Mouse (Mus musculus): ENCODE measurements around the gene Zfp1.

Zfp1 gene

DNA sequence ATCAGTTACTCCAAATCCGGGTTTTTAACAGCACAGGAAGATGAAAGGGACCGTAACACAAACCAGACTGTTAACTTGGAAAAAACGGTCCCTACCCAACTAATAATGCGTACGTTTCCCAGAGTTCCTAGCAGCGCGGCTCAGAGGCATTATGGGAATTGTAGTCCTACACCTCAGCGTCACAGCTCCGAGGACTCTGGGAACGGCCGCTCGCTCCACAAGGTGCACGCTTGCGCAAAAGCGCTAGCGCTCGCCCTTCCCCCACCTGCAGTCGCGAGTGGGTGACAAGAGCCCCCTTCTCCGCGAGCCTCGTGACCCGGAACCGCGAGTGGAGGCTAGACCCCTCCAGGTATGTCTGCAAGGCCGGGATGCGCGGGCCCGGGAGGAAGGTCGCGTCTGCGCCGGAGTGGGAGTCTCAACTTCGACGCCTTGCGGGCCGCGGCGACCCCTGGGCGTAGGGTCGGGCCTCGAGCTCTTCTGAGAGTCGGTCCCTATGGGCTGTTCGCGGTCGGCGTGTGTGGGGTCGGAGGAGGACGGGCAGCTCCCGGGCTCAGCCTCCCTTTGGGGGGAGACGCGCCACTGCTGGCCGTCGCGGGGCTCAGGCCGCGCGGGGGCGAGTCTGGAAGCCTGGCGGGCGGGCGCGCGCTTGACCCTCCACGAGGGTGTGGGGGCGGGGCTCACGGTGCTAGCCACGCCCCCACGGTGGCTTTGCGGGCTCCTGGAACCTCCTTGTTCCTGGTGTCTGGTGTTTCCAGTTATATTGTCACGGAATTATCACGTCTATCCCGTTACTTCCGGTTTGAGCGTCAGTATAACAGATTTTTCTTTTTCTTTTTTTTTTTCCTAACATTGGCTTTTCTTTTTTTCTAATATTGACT is at the start of gene Zfp1:
TSS of gene Zfp1 (plus strand) at position 138 of the 878 bp plus-strand sequence.
- DNase-seq (ENCODE audit: low spot score in 2 of 2): peak; percentile 74 to 88

GRCm38 (mm10) chr8:111594044-111594840 is 49.0 kb upstream of the Zfp1 start:
- DNase-seq (ENCODE audit: low spot score in 2 of 2): no peak

DNA sequence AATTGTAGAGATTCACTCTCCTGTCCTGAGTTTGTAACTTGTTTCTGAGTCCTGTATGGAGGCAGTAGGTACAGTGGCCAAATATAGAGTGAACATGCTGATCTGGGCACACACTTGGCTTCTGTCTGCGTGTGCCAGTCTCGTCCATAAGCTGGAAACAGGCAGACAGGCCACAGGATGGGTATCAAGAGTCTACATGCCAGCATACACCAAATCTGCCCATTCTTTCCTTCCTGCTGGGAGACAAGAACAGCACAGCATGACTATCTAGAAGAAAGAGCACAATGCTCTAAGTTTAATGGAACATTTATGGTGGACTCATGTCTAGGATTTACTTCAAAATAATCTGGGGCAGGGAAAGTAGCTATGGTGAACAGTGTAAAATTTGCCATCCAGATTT is 48.2 kb upstream of the Zfp1 start:
- no peak for DNase-seq (ENCODE audit: low spot score in 2 of 2)

- DNase-seq (ENCODE audit: low spot score in 2 of 2): peak; percentile 78 to 82
Measured at GRCm38 (mm10) chr8:111595712-111596484, 47.3 kb upstream of the Zfp1 start.

- DNase-seq (ENCODE audit: low spot score in 2 of 2): no peak
Measured at GRCm38 (mm10) chr8:111596485-111596821, 46.7 kb upstream of the Zfp1 start.

GRCm38 (mm10) chr8:111597310-111597709 is 45.9 kb upstream of the Zfp1 start:
- DNase-seq (ENCODE audit: low spot score in 2 of 2): no peak

DNA sequence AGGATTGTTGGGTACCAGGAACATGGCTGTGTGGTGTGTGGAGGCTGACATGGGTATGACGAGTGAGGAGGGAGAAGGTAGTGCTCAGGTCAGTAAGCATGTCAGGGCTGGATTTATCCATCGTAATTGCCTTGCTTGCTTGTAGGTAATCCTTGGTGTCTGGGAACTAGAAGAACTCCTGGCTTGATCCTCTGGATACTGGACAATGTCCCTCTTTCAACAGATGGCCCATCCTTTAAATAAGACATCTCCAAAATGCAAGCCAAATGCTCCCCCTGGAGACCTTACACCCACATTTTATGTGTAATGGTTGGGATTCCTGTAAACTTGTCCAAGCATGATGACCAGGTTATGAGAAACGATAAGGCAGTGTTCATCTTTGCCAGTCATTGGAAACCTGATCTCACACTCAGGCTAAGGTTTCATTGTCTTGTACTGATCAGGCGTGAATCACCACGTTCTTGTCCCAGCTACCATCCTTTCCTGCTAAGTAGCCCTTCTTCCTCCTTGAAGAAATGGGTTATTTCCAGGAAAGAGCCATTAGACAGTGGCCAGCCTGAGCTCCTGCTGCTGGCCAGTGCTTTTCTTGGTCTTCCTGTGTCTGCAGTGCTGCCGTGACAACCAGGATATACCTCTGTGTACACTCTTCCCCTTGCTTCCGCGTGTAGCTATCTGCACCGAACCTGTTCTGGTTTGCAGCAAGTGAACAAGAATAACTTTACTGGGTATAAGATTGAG is 43.3 kb upstream of the Zfp1 start:
- DNase-seq (ENCODE audit: low spot score in 2 of 2): no peak

GRCm38 (mm10) chr8:111602050-111602449 is 41.2 kb upstream of the Zfp1 start:
- no peak for DNase-seq (ENCODE audit: low spot score in 2 of 2)

GRCm38 (mm10) chr8:111604986-111605385 is 38.2 kb upstream of the Zfp1 start:
- no peak for DNase-seq (ENCODE audit: low spot score in 2 of 2)

DNA sequence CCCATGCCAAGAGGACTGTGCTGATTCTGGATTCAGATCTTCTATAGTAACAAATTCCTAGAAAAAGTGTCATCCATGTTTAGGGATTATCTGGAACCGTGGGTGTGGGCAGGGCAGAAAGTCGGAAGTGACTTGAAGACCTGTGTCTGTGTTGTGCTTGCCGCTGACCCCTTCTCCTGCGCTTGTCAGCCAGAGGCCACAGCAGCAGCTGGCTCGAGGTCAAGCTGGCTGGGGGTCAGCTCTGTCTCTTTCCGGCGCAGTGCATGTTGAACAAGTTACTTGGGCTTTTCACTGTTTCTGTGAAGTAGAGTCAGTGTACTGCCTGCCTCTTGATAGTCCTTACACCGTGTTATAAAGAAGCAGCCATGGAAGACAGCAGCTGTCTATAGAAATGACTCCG is 36.2 kb upstream of the Zfp1 start:
- no peak for DNase-seq (ENCODE audit: low spot score in 2 of 2)

- no peak for DNase-seq (ENCODE audit: low spot score in 2 of 2)
Measured at GRCm38 (mm10) chr8:111607414-111607813, 35.8 kb upstream of the Zfp1 start.

DNA sequence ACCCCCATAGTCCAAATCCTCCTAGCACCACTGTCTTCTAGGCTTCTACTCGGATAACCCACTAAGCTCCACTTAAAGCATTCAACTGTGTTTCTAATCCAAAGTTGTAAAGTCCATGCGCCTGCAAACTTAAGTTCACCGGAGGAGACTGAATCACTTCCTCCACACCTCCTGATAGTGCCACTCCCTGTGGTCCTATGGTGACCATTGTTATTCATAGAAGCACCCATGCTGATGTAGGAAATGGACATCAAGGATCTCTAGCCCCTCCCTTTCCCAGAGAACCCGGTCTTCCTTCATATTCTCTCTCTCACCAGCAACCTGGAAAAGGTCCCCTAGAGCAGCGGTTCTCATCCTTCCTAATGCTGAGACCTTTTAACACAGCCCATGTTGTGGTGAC is 30.0 kb upstream of the Zfp1 start:
- DNase-seq (ENCODE audit: low spot score in 2 of 2): no peak

DNA sequence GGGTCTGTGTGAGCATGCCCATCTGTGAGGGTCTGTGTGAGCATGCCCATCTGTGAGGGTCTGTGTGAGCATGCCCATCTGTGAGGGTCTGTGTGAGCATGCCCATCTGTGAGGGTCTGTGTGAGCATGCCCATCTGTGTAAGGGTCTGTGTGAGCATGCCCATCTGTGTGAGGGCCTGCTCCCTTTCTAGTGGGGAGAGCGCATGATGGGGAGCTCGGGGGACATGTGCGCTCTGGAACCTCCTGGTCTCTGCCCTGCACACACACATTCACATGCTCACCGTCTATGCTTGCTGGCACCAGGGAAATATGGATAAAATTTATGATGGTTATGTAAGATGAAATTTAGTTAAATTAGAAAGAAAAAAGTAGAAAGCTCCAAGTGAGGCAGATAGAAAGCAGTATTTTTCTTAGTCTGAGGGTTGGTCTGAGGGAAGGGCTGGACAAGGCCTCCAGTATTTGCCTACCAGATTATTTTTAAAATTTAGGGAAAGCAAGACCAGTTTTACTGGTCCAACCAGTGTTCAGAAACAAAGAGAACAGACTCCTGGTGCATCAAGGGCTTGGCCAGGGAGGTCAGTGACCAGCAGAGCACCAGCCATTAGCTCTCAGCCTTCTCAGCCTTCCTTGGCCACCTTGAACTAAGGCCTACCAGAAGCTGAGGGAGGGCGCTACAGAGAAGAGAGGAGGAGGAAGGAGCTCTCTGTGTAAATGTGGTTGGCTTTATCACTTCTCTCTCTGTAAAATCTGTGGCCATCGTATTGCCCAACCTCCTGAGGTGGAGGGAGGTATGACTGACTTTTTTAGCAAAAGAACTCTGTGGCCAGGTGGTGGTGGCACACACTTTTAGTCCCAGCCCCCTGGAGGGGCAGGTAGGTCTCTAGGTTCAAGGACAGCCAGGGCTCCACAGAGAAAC is 28.2 kb upstream of the Zfp1 start:
- no peak for DNase-seq (ENCODE audit: low spot score in 2 of 2)

- no peak for DNase-seq (ENCODE audit: low spot score in 2 of 2)
Measured at GRCm38 (mm10) chr8:111617812-111618211, 25.4 kb upstream of the Zfp1 start.

DNA sequence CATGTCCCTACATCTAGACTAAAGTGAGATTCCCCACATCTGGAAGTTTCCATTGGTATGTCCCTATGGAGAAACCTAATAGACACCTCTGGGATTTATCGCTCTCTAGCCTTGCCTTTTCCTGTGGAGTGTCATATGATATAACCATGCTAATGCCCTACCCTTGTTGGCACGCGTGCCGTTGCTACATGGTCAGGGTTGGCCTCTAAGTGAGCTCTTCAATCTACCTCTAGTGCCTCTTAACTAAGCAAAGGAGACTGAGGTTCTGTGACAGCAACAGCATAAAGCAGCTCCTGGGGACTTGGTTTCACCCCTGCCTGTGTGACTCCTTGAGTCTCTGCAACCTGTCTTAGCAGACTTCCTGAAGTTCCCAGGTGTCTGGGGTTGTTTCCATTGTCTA is 24.9 kb upstream of the Zfp1 start:
- DNase-seq (ENCODE audit: low spot score in 2 of 2): no peak

- DNase-seq (ENCODE audit: low spot score in 2 of 2): no peak
Measured at GRCm38 (mm10) chr8:111619936-111620335, 23.3 kb upstream of the Zfp1 start.

DNA sequence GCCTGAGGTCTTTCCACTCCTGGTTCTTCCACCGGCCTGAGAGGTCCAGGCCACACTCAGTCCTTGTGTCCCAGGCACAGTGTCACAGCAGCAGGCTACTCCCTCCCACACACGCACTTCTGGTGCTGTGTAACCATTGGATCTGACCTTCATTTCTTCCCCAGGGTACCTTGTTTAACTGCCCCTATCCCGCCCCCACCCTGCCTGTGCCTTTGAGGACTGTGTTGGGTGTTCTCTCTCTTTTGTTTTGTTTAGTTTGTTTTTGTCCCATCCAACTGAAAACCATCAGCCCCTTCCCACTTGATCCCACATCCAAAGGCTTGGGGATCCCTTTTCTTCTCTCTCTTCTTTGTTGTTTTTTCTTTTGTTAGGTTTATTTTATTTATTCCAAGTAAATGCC is 21.1 kb upstream of the Zfp1 start:
- no peak for DNase-seq (ENCODE audit: low spot score in 2 of 2)

- no peak for DNase-seq (ENCODE audit: low spot score in 2 of 2)
Measured at GRCm38 (mm10) chr8:111622553-111622952, 20.6 kb upstream of the Zfp1 start.

DNA sequence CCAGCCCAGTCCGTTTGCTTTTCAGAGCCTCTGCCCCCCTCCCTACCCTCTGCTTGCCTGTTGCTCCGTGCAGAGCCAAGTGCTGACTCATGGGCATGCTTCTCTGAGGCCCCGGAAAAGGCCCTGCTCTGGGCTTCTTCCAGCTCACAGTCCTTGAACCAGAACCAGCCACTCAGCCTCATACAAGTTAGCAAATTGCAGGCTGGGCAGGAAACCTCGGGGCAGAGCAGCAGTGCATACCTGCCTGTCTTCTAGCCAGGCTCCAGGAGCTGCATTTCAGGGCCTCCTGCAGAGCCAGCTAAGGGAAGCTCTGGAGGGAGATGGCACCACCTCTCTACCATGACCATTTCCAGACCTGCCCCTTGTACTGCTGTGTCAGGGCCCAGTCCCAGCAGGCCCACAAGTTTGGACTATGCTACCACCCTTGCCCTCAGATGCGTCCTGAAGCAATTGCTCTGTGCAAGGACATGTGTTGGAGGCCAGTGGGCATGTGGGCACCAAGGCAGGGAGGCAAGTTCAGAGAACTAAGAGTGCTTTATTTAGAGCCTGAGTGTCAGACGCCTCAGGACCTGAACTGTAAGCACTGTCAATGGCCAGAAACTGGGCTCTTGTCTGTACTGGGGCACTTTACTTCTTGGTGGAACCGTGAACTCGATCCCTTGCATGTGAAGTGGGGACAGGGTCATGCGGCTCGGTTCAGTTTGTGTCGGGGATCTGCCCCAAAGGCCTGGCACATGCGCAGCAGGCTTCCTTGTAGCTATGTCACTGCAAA is 18.9 kb upstream of the Zfp1 start:
- DNase-seq (ENCODE audit: low spot score in 2 of 2): no peak

DNA sequence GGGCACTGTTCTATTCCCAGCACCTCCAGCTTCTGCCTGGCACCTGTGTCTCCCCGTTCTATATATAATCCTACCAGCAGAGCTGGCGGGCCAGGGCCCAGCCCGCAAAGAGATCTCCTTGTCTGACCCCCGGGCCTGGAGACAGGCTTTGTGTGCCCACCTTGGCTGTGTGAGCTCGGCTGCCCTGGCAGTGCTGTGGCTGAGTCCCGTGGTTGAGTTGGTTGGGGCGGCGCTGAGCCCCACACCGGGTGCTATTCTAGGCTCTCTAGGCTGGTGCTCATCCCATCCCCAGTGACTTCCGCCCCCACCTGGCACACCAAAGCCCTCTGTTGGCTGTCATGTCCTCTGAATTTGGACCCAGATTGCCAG is 18.4 kb upstream of the Zfp1 start:
- DNase-seq (ENCODE audit: low spot score in 2 of 2): no peak
